ENCODE assay signal across 7 mouse cellular contexts in the genomic region with DNA sequence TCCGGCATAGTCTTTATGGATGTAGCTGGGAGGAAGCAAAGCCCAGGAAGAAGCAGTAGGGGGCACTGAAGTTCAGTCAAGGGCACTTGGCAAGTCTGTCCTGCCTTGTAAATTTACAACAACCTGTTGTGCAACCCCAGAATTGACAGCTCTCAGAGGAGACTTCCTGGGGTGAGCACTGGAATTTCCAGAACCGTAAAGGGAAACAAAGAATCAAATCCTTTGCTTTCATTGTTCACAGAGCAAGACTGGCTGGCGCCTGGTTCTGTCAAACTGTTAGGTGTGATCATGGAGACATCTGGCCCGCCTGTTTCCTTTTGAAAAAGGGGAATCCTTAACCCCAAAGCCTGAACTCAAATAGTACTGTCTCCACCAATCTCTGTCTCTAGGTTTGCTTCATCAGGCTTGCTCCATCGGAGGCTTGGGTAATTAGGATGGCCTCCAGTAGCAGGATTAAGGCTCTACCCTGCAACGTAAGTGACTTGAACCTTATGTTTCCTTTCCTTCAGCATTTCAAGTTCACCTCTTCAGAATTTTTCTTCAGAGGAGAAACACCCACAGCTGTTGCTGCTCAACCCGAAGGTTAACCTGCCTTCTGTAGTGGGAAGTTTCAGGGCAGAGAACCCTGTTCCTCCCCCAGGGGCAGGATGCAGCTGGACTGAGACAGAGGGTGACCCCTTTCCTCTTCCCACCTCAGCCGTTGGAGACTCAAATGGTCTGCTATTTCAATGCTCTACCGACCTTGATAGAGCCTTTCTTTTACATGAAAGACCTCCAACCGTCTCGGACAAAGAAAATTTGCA. TPM values are rescaled to one million over a fixed set of nuclear protein-coding genes. Genes with fewer than 3 reads are reported as not detected.
DNase-seq lines count a peak whose midpoint lies in the region; ATAC-seq and TF ChIP-seq lines count a peak whose summit lies in the region.

No protein-coding gene starts in this region.

- H3K36me3 ChIP-seq in kidney, adult 2 months (ENCODE audit: control insufficient read depth, insufficient read depth, low read length): no peaks in the 10 kb centered on the region
- H3K36me3 ChIP-seq in midbrain, embryonic 14.5 days (ENCODE audit: control insufficient read depth, insufficient read depth, low read length): no peaks in the 10 kb centered on the region

- peak; percentile 69 for DNase-seq in CD4-positive, CD25-positive, alpha-beta regulatory T cell, adult 2 months (ENCODE audit: low read depth, low spot score)
- DNase-seq in ES-CJ7 (ENCODE audit: low read depth, low spot score): peak; percentile 62
- peak; percentile 56 for DNase-seq in fat pad, adult 2 months (ENCODE audit: extremely low read depth, low read depth, low spot score)
- DNase-seq in kidney, adult 2 months: peak; percentile 95
- DNase-seq in lung, postnatal 10 days: peak; percentile 89
- DNase-seq in thymus, postnatal 4 days: peak; percentile 63
- no peak for DNase-seq in midbrain, embryonic 14.5 days

- WGBS in kidney, adult 2 months: 20% methylated on average over 11 of the region's 11 CpGs
- 33% methylated on average over 11 of the region's 11 CpGs for WGBS in midbrain, embryonic 14.5 days

- peaks cover 30% of the 10 kb centered on the region for H3K4me1 ChIP-seq in kidney, adult 2 months (ENCODE audit: control insufficient read depth, insufficient read depth, low read length)
- H3K4me1 ChIP-seq in midbrain, embryonic 14.5 days (ENCODE audit: control insufficient read depth, insufficient read depth, low read length): no peaks in the 10 kb centered on the region

- no peaks in the 10 kb centered on the region for H3K9me3 ChIP-seq in midbrain, embryonic 14.5 days (ENCODE audit: control insufficient read depth, low read length)

- no peak overlapping the region for H3K4me3 ChIP-seq in kidney, adult 2 months (ENCODE audit: insufficient read depth, low read depth, low read length)
- no peak overlapping the region for H3K4me3 ChIP-seq in midbrain, embryonic 14.5 days (replicated peaks; ENCODE audit: low read depth, low read length)

- no peak for TF ChIP-seq POLR2A in kidney, adult 2 months (IDR thresholded peaks at IDR 0.05; ENCODE audit: low read depth, low read length)

- H3K27me3 ChIP-seq in kidney, adult 2 months (replicated peaks; ENCODE audit: control insufficient read depth, insufficient read depth, low read length): no peaks in the 10 kb centered on the region
- H3K27me3 ChIP-seq in midbrain, embryonic 14.5 days (ENCODE audit: control insufficient read depth, insufficient read depth, low read length): no peaks in the 10 kb centered on the region

- no peak overlapping the region for H3K4me2 ChIP-seq in midbrain, embryonic 14.5 days (ENCODE audit: low read length)

- peak overlapping the region; percentile 91 for H3K27ac ChIP-seq in kidney, adult 2 months (ENCODE audit: insufficient read depth, low read depth, low read length)
- no peak overlapping the region for H3K27ac ChIP-seq in midbrain, embryonic 14.5 days (replicated peaks; ENCODE audit: low read depth, low read length)

- no peak overlapping the region for H3K9ac ChIP-seq in midbrain, embryonic 14.5 days (replicated peaks; ENCODE audit: low read length)

- ATAC-seq in midbrain, embryonic 14.5 days (ENCODE audit: low FRiP score, low TSS enrichment): no peak

- TF ChIP-seq CTCF in kidney, adult 2 months (conservative IDR thresholded peaks at IDR 0.05; ENCODE audit: insufficient read depth, insufficient read length, low read depth, low read length): peak; percentile 77

RNA-seq across cellular contexts. Expression of gene Tnfsf10, which starts 46.5 kb away (rescaled TPM):
- polyA plus RNA-seq in kidney, adult 2 months (2012; rRNA removed): 11.5 and 12.8 TPM in 2 replicates
- 0.13 TPM in 1 of 2 replicates, not detected in the other for polyA plus RNA-seq in midbrain, embryonic 14.5 days (2014; fragmentation: Nextera tagmentation; extraction: Ambion mirVana)

Comparison
In these comparisons a context has a peak if more than half of its experiments do, and no peak if none do; other contexts are left out.
1. RNA of gene Tnfsf10, which starts 46.5 kb away (polyA plus RNA-seq): 11.5 to 12.8 TPM in kidney, adult 2 months; 0.13 TPM in midbrain, embryonic 14.5 days; every median in the first group is over 10 times any median in the second.